Mouse (Mus musculus) lung, postnatal 10 days (tissue): ENCODE results near the gene Olfr70.

Source experiments
- DNase-seq: peaks from one replicate; pipeline ENCODE4 v3.0.0; 2021

The Olfr70 gene

GRCm38 (mm10) chr4:43700707-43701106, at the start of gene Olfr70:
TSS of gene Olfr70 (minus strand) at chr4:43700807.
- no peak for DNase-seq

GRCm38 (mm10) chr4:43745187-43745586, 44.6 kb upstream of the Olfr70 start:
- DNase-seq = peak; percentile 60

GRCm38 (mm10) chr4:43743099-43743498, 42.5 kb upstream of the Olfr70 start:
- DNase-seq = peak; percentile 52

GRCm38 (mm10) chr4:43742637-43743036, 42.0 kb upstream of the Olfr70 start:
- DNase-seq = no peak

GRCm38 (mm10) chr4:43741526-43741925, 40.9 kb upstream of the Olfr70 start:
- DNase-seq = no peak

GRCm38 (mm10) chr4:43738989-43739674, 38.5 kb upstream of the Olfr70 start:
- no peak for DNase-seq

GRCm38 (mm10) chr4:43737144-43737543, 36.5 kb upstream of the Olfr70 start:
- no peak for DNase-seq

GRCm38 (mm10) chr4:43733186-43733585, 32.6 kb upstream of the Olfr70 start:
- DNase-seq = no peak

- no peak for DNase-seq
These were observed 31.6 kb upstream of the Olfr70 start for GRCm38 (mm10) chr4:43732171-43732570.

GRCm38 (mm10) chr4:43730750-43731297, 30.2 kb upstream of the Olfr70 start:
- DNase-seq = no peak

GRCm38 (mm10) chr4:43729794-43730550, 29.4 kb upstream of the Olfr70 start, which contains the start of gene Spaar:
TSS of gene Spaar (plus strand) at chr4:43730034.
- DNase-seq = peak; percentile 81

- DNase-seq = no peak
These were observed 28.5 kb upstream of the Olfr70 start for GRCm38 (mm10) chr4:43729126-43729525.

- peak; percentile 86 for DNase-seq
These were observed 28.0 kb upstream of the Olfr70 start for GRCm38 (mm10) chr4:43728576-43728954.

- DNase-seq = no peak
These were observed 27.3 kb upstream of the Olfr70 start for GRCm38 (mm10) chr4:43727718-43728575.

GRCm38 (mm10) chr4:43726995-43727394, 26.4 kb upstream of the Olfr70 start, which contains the start of gene Hrct1:
TSS of gene Hrct1 (plus strand) at chr4:43727188.
- DNase-seq = peak; percentile 96

- DNase-seq = peak; percentile 44
These were observed 25.8 kb upstream of the Olfr70 start for GRCm38 (mm10) chr4:43726228-43726993.

GRCm38 (mm10) chr4:43724764-43725163, 24.2 kb upstream of the Olfr70 start:
- peak; percentile 82 for DNase-seq

- no peak for DNase-seq
These were observed 21.6 kb upstream of the Olfr70 start for GRCm38 (mm10) chr4:43722191-43722590.

GRCm38 (mm10) chr4:43720491-43721228, 20.1 kb upstream of the Olfr70 start:
- no peak for DNase-seq

GRCm38 (mm10) chr4:43713652-43714219, 13.1 kb upstream of the Olfr70 start:
- no peak for DNase-seq

GRCm38 (mm10) chr4:43711821-43712220, 11.2 kb upstream of the Olfr70 start:
- peak; percentile 90 for DNase-seq
